Mouse (Mus musculus) CH12.LX (cell line): Measurements from ENCODE around the gene Nkd1. TPM values are rescaled to one million over a fixed set of nuclear protein-coding genes. Genes with fewer than 3 reads are reported as not detected.

Experiments used
- DNase-seq: peaks from one replicate; pipeline ENCODE4 v3.0.0-alpha.2; 2013; ENCODE audit errors: extremely low read depth
- H3K27ac ChIP-seq: 2 replicates; pipeline ENCODE4 v1.5.1; 2012; ENCODE audit warnings: low read depth, mild to moderate bottlenecking, control low read depth, moderate library complexity; ENCODE audit not compliant: insufficient read depth
- H3K27me3 ChIP-seq: replicated peaks from 2 replicates; pipeline ENCODE3; 2012; ENCODE audit warnings: inconsistent platforms
- H3K36me3 ChIP-seq, 2 experiments: replicated peaks in 1 of 2; 2 replicates each; pipeline versions ENCODE3 to v1.6.1; 2012; ENCODE audit warnings: inconsistent platforms in 1 of 2, low read length in 1 of 2, mild to moderate bottlenecking in 1 of 2, mixed read lengths in 1 of 2, moderate library complexity in 1 of 2; ENCODE audit not compliant: control insufficient read depth in 1 of 2, insufficient read depth in 1 of 2
- H3K4me1 ChIP-seq, 2 experiments: 2 replicates each; pipeline ENCODE4 v1.6.1; 2012; ENCODE audit warnings: inconsistent platforms in 1 of 2, moderate library complexity in 1 of 2; ENCODE audit not compliant: insufficient read depth in 2 of 2, control insufficient read depth in 1 of 2
- H3K4me2 ChIP-seq: 2 replicates; pipeline ENCODE4 v1.6.1; 2012; ENCODE audit warnings: low read depth, mild to moderate bottlenecking, control low read depth; ENCODE audit not compliant: poor library complexity, insufficient read depth, severe bottlenecking
- H3K4me3 ChIP-seq, 3 experiments: fragments of 150-350 bp in 1 of 3; sonication (generic) in 1 of 3; replicated peaks in 1 of 3; 2 replicates each; pipeline versions ENCODE3 to v1.5.1; 2011 to 2012; ENCODE audit warnings: low read depth in 2 of 3, low read length in 2 of 3, mild to moderate bottlenecking in 2 of 3, moderate library complexity in 2 of 3, control low read depth in 1 of 3, improper control_type of control experiment in 1 of 3, inconsistent platforms in 1 of 3, mixed read lengths in 1 of 3; ENCODE audit not compliant: poor library complexity in 1 of 3
- H3K79me2 ChIP-seq: replicated peaks from 2 replicates; pipeline ENCODE4 v1.6.1; 2012; ENCODE audit warnings: mild to moderate bottlenecking, moderate library complexity; ENCODE audit not compliant: control insufficient read depth, poor library complexity, insufficient read depth, severe bottlenecking; ENCODE audit errors: extremely low read depth
- H3K9ac ChIP-seq: 2 replicates; pipeline ENCODE4 v1.6.1; 2012; ENCODE audit warnings: low read depth, mild to moderate bottlenecking, control low read depth, moderate library complexity; ENCODE audit not compliant: insufficient read depth
- H3K9me3 ChIP-seq: replicated peaks from 2 replicates; pipeline ENCODE3; 2012; ENCODE audit warnings: low read length, inconsistent platforms, mixed read lengths
- BHLHE40 ChIP-seq: IDR thresholded peaks from 2 replicates; pipeline ENCODE4 v1.6.1; 2011; ENCODE audit warnings: mild to moderate bottlenecking, low read depth, low read length, improper control_type of control experiment
- CHD2 ChIP-seq: IDR thresholded peaks from 2 replicates; pipeline ENCODE4 v1.6.1; 2011; ENCODE audit warnings: low read length, improper control_type of control experiment
- E2F4 ChIP-seq: IDR thresholded peaks from 2 replicates; pipeline ENCODE4 v1.6.1; 2011; ENCODE audit warnings: low read depth, low read length, improper control_type of control experiment; ENCODE audit not compliant: insufficient replicate concordance
- ETS1 ChIP-seq: conservative IDR thresholded peaks from 2 replicates; pipeline ENCODE4 v1.6.1; 2012; ENCODE audit warnings: low read depth, mild to moderate bottlenecking, inconsistent platforms, low read length, improper control_type of control experiment, moderate library complexity
- GABPA ChIP-seq: IDR thresholded peaks from 2 replicates; pipeline ENCODE4 v1.6.1; 2012; ENCODE audit warnings: low read depth, low read length, improper control_type of control experiment, inconsistent platforms; ENCODE audit not compliant: insufficient replicate concordance
- HCFC1 ChIP-seq: IDR thresholded peaks from 2 replicates; pipeline ENCODE4 v1.6.1; 2012; ENCODE audit warnings: low read depth, mild to moderate bottlenecking, inconsistent platforms, low read length, improper control_type of control experiment
- IRF4 ChIP-seq: IDR thresholded peaks from 2 replicates; pipeline ENCODE4 v1.6.1; 2014; ENCODE audit warnings: low read depth, mild to moderate bottlenecking, inconsistent platforms, low read length, improper control_type of control experiment
- JUND ChIP-seq: conservative IDR thresholded peaks from 2 replicates; pipeline ENCODE4 v1.6.1; 2011; ENCODE audit warnings: low read depth, low read length, improper control_type of control experiment
- MAFK ChIP-seq: IDR thresholded peaks from 2 replicates; pipeline ENCODE4 v1.6.1; 2011; ENCODE audit warnings: low read length, improper control_type of control experiment; ENCODE audit not compliant: insufficient replicate concordance
- MAX ChIP-seq: IDR thresholded peaks from 2 replicates; pipeline ENCODE4 v1.6.1; 2011; ENCODE audit warnings: low read length, improper control_type of control experiment
- MAZ ChIP-seq: IDR thresholded peaks from 2 replicates; pipeline ENCODE4 v1.6.1; 2012; ENCODE audit warnings: low read depth, mild to moderate bottlenecking, inconsistent platforms, low read length, improper control_type of control experiment, moderate library complexity
- MEF2A ChIP-seq: IDR thresholded peaks from 2 replicates; pipeline ENCODE4 v1.6.1; 2014; ENCODE audit warnings: low read depth, mild to moderate bottlenecking, inconsistent platforms, low read length, improper control_type of control experiment, borderline replicate concordance
- MYC ChIP-seq: IDR thresholded peaks from 2 replicates; pipeline ENCODE4 v1.6.1; 2011; ENCODE audit warnings: low read depth, mild to moderate bottlenecking, improper control_type of control experiment, low read length
- NRF1 ChIP-seq: IDR thresholded peaks from 2 replicates; pipeline ENCODE4 v1.6.1; 2014; ENCODE audit warnings: low read depth, mild to moderate bottlenecking, inconsistent platforms, low read length, improper control_type of control experiment, moderate library complexity
- PAX5 ChIP-seq: IDR thresholded peaks from 2 replicates; pipeline ENCODE4 v1.6.1; 2012; ENCODE audit warnings: low read length, inconsistent platforms, mixed read lengths
- POLR2AphosphoS2 ChIP-seq: IDR thresholded peaks from 2 replicates; pipeline ENCODE4 v1.6.1; 2011; ENCODE audit warnings: low read depth, low read length, improper control_type of control experiment
- RCOR1 ChIP-seq: conservative IDR thresholded peaks from 2 replicates; pipeline ENCODE4 v1.6.1; 2012; ENCODE audit warnings: low read depth, mild to moderate bottlenecking, inconsistent platforms, low read length, improper control_type of control experiment
- SIN3A ChIP-seq: IDR thresholded peaks from 2 replicates; pipeline ENCODE4 v1.6.1; 2012; ENCODE audit warnings: low read length, improper control_type of control experiment, inconsistent platforms
- TCF12 ChIP-seq: IDR thresholded peaks from 2 replicates; pipeline ENCODE4 v1.6.1; 2014; ENCODE audit warnings: low read depth, mild to moderate bottlenecking, inconsistent platforms, low read length, improper control_type of control experiment
- UBTF ChIP-seq: IDR thresholded peaks from 2 replicates; pipeline ENCODE4 v1.6.1; 2012; ENCODE audit warnings: low read depth, mild to moderate bottlenecking, inconsistent platforms, low read length, improper control_type of control experiment, moderate library complexity
- USF2 ChIP-seq: conservative IDR thresholded peaks from 2 replicates; pipeline ENCODE4 v1.6.1; 2011; ENCODE audit warnings: low read depth, low read length, improper control_type of control experiment
- ZNF384 ChIP-seq: IDR thresholded peaks from 2 replicates; pipeline ENCODE4 v1.6.1; 2012; ENCODE audit warnings: low read depth, low read length, improper control_type of control experiment, inconsistent platforms
- dilution Hi-C: fragments of 300-500 bp; cut with MboI; formaldehyde crosslinking; loops from 2 replicates; pipeline ENCODE4 v1.14.3; 2020; ENCODE audit warnings: low sequenced_read_pairs; ENCODE audit not compliant: extremely low pct_unique_long_range_greater_than_20kb, extremely low pct_ligation_motif_present
- in situ Hi-C: fragments of 300-500 bp; cut with MboI; formaldehyde crosslinking; loops from 3 replicates; pipeline ENCODE4 v1.14.3; 2019; ENCODE audit warnings: low sequenced_read_pairs, low pct_ligation_motif_present, low pct_unique_long_range_greater_than_20kb, mixed read lengths
- polyA plus RNA-seq: library from polyadenylated mRNA; unstranded; fragments of >175 nt; gene quantifications from 2 replicates; pipeline ENCODE4 v1.2.1, GENCODE M21; 2012; ENCODE audit warnings: low read depth; ENCODE audit not compliant: insufficient read length
- total RNA-seq, 2 experiments: library from RNA; depleted of rRNA; stranded (reverse); fragments of 300-350 nt in 1 of 2; fragments of >200 nt in 1 of 2; gene quantifications; 2 replicates each; pipeline ENCODE4 v1.2.3; 2012 to 2014

The Nkd1 gene
- total and polyA plus RNA-seq, 3 experiments = 0.24 to 0.67 (median 0.30) TPM

- TF ChIP-seq ZNF384 = 0 out of 2 replicates have a peak, but pooled peaks have one; percentile 20
- no peak for TF ChIP-seq PAX5
- TF ChIP-seq IRF4 = peak; percentile 95
- TF ChIP-seq USF2 = no peak; the same call in 1 of the 2 replicates
- 0 out of 2 replicates have a peak, but pooled peaks have one; percentile 21 for TF ChIP-seq UBTF
- no peak; the same call in 1 of the 2 replicates for TF ChIP-seq POLR2AphosphoS2
- peak; percentile 87 for TF ChIP-seq CHD2
- TF ChIP-seq, all 38 proteins: peak for 28
Observed at GRCm38 (mm10) chr8:88637092-88638000, 116.2 kb downstream of the Nkd1 start (continued).

- H3K4me1 ChIP-seq = peaks cover 33 to 73% of the 10 kb centered on the region in 2 experiments
- H3K9me3 ChIP-seq = no peaks in the 10 kb centered on the region
- TF ChIP-seq E2F4 = no peak
- TF ChIP-seq TCF12 = peak; percentile 13; the same call in 1 of the 2 replicates
- no peak for TF ChIP-seq MAFK
- no peak for TF ChIP-seq MAZ
- no peak for TF ChIP-seq GABPA
- TF ChIP-seq SIN3A = no peak
- TF ChIP-seq USF2 = no peak
- no peak for TF ChIP-seq MAX
- 0 out of 2 replicates have a peak, but pooled peaks have one; percentile 28 for TF ChIP-seq NRF1
- TF ChIP-seq IRF4 = 0 out of 2 replicates have a peak, but pooled peaks have one; percentile 24
- peak; percentile 37; the same call in 1 of the 2 replicates for TF ChIP-seq BHLHE40
- TF ChIP-seq CHD2 = no peak
- no peak for TF ChIP-seq MEF2A
- TF ChIP-seq MYC = no peak
- TF ChIP-seq ETS1 = no peak; the same call in 1 of the 2 replicates
- TF ChIP-seq JUND = no peak
- no peak for TF ChIP-seq HCFC1
- 0 out of 2 replicates have a peak, but pooled peaks have one; percentile 43 for TF ChIP-seq RCOR1
- H3K36me3 ChIP-seq = peaks cover 0 to 3% of the 10 kb centered on the region in 2 experiments
- H3K27ac ChIP-seq = peak overlapping the region; percentile 100
- H3K4me3 ChIP-seq = peak overlapping the region in 1 of 3 experiments; percentile 50
- H3K9ac ChIP-seq = no peak overlapping the region
- no peaks in the 10 kb centered on the region for H3K27me3 ChIP-seq
- H3K4me2 ChIP-seq = peak overlapping the region; percentile 11; the same call in 1 of the 2 replicates
- in situ Hi-C loops = loop anchor here (5.0 kb wide), 1 partner anchor 53 kb away; no protein-coding TSS in a partner anchor
- DNase-seq = no peak
- dilution Hi-C loops = no loop called here
- peaks cover 26% of the 10 kb centered on the region for H3K79me2 ChIP-seq
Observed at GRCm38 (mm10) chr8:88638908-88639307, 117.8 kb downstream of the Nkd1 start.
